Mouse (Mus musculus) neural tube, embryonic 11.5 days (tissue): ENCODE measurements around the gene AF067061. TPM values are rescaled to one million over a fixed set of nuclear protein-coding genes. Genes with fewer than 3 reads are reported as not detected.
"Not testable (repeated sequence)": the region's sequence is repeated elsewhere in the genome, so short reads cannot be mapped to it uniquely, and the experiment has no call there.

Source experiments
- ATAC-seq: fragments of 200-750 bp; cut with Nextera tagmentation; 2 replicates; pipeline ENCODE4 v1.8.0; 2017; ENCODE audit warnings: moderate number of reproducible peaks, mild to moderate bottlenecking, moderate TSS enrichment, moderate library complexity; ENCODE audit not compliant: insufficient read depth, low FRiP score, low TSS enrichment
- DNase-seq: peaks from one replicate; pipeline ENCODE4 v3.0.0-alpha.2; 2015; ENCODE audit warnings: low spot score
- H3K27ac ChIP-seq: fragments of 300-500 bp; sonication (generic); 2 replicates; pipeline ENCODE4 v1.5.1; 2014; ENCODE audit warnings: low read depth, mild to moderate bottlenecking, low read length
- H3K27me3 ChIP-seq: fragments of 300-500 bp; sonication (generic); 2 replicates; pipeline ENCODE4 v1.6.1; 2014; ENCODE audit warnings: mild to moderate bottlenecking, low read length, mixed read lengths; ENCODE audit not compliant: control insufficient read depth, insufficient read depth
- H3K36me3 ChIP-seq: fragments of 300-500 bp; sonication (generic); 2 replicates; pipeline ENCODE4 v1.6.1; 2014; ENCODE audit warnings: mild to moderate bottlenecking, low read length, moderate library complexity, mixed read lengths; ENCODE audit not compliant: control insufficient read depth, insufficient read depth
- H3K4me1 ChIP-seq: fragments of 300-500 bp; sonication (generic); 2 replicates; pipeline ENCODE4 v1.6.1; 2014; ENCODE audit warnings: low read length, mixed read lengths; ENCODE audit not compliant: control insufficient read depth, insufficient read depth
- H3K4me2 ChIP-seq: fragments of 300-500 bp; sonication (generic); 2 replicates; pipeline ENCODE4 v1.6.1; 2014; ENCODE audit warnings: low read depth, mild to moderate bottlenecking, moderate library complexity
- H3K4me3 ChIP-seq: fragments of 300-500 bp; sonication (generic); 2 replicates; pipeline ENCODE4 v1.5.1; 2014; ENCODE audit warnings: low read depth, low read length
- H3K9ac ChIP-seq: fragments of 300-500 bp; sonication (generic); 2 replicates; pipeline ENCODE4 v1.6.1; 2014; ENCODE audit warnings: mild to moderate bottlenecking, low read length
- H3K9me3 ChIP-seq: fragments of 300-500 bp; sonication (generic); 2 replicates; pipeline ENCODE4 v1.6.1; 2016; ENCODE audit warnings: low read length; ENCODE audit not compliant: control insufficient read depth
- WGBS: fragments of 180-500 bp; shearing (Covaris S2); extraction: QIAGEN DNeasy Blood & Tissue Kit; methylation state at CpG from one replicate; pipeline ENCODE4 v1.1.7; 2014; 5-methylcytosine and 5-hydroxymethylcytosine counted together
- polyA plus RNA-seq: library from polyadenylated mRNA; unstranded; fragments of >200 nt; fragmentation: Nextera tagmentation; extraction: Ambion mirVana; gene quantifications from 2 replicates; pipeline ENCODE4 v1.2.1, GENCODE M21; 2014

The AF067061 gene
- polyA plus RNA-seq, 1 experiment from 2014 or later = not detected

DNA sequence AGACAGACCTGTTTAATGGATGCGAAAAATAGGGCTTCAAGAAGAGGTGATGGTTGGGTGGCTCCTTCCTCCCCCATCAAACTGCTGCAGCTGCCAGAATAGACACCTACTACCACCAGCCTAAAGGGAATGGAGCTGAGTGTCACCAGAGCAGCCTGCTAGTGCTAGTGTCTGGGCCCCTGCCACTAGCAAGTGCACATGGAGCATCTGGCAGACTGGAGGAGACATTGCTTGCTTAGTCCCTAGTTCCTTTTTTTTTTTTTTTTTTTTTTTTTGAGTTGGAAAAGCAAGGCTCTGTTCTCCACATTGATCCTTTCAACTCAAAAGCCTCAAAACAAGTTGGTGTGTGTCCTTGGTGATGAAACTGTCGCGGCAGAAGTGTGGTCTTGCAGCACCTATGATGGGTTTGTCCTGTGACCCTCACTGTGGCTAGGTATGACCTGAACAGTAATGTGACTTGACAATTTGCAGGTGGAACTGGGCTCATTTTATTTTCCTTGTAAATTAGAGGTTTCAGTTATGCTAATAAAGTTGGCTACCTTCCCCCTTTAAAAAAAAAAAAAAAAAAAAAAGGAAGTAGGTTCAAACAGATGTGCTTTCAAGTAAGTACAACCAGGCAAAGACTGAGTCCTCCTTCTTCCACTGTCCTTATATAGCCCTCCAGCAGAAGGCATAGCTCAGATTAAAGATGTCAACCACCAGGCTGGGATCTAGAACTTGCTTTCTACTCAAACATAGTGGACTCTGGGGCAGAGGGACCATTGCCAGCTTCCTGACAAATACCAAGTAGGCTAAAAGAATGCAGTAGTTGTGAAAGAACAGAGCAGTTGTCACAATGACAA lies 3.9 kb upstream of the AF067061 start:
- not testable (repeated sequence) for ATAC-seq, H3K9me3 ChIP-seq, H3K27me3 ChIP-seq, H3K36me3 ChIP-seq, H3K27ac ChIP-seq, H3K4me2 ChIP-seq, DNase-seq, H3K4me3 ChIP-seq, H3K4me1 ChIP-seq, H3K9ac ChIP-seq
- WGBS = 87% methylated on average over 3 of the region's 3 CpGs

DNA sequence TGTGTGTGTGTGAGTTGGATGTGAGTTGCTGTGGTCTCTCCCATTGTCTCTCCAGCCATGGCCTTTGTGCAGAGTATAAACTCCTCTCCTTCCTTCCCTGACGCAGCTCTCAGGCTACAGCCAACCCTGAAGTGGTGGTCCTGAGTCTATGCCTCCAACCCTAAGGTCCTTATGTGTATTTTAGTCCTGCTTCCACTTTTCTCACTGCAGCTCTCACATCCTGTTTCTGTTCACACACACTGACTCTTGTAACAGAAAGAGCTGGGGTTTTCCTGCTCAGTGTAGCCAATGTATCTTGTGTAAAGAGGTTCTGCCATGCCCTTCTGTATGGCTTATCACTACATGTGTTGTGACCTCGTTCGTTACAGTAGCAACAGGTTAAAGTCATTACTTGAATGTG lies 3.2 kb upstream of the AF067061 start:
- H3K9ac ChIP-seq, H3K27me3 ChIP-seq, DNase-seq, H3K27ac ChIP-seq, ATAC-seq, H3K4me3 ChIP-seq, H3K4me2 ChIP-seq, H3K9me3 ChIP-seq, H3K4me1 ChIP-seq, H3K36me3 ChIP-seq: not testable (repeated sequence)
- WGBS = 76% methylated on average over 3 of the region's 3 CpGs

GRCm38 (mm10) chr13:120277837-120278236 lies 14.9 kb downstream of the AF067061 start:
- not testable (repeated sequence) for H3K36me3 ChIP-seq, H3K4me3 ChIP-seq, DNase-seq, H3K4me1 ChIP-seq, ATAC-seq, H3K27ac ChIP-seq, H3K27me3 ChIP-seq, H3K9ac ChIP-seq, H3K4me2 ChIP-seq, H3K9me3 ChIP-seq
- WGBS = 27% methylated on average over 2 of the region's 2 CpGs

GRCm38 (mm10) chr13:120278784-120279183 lies 15.9 kb downstream of the AF067061 start:
- no peak for ATAC-seq
- 91% methylated on average over 9 of the region's 9 CpGs for WGBS
- no peaks in the 10 kb centered on the region for H3K36me3 ChIP-seq
- H3K27me3 ChIP-seq = no peaks in the 10 kb centered on the region
- H3K4me1 ChIP-seq = no peaks in the 10 kb centered on the region
- H3K9ac ChIP-seq = no peak overlapping the region
- no peak overlapping the region for H3K27ac ChIP-seq
- no peak overlapping the region for H3K4me3 ChIP-seq
- no peaks in the 10 kb centered on the region for H3K9me3 ChIP-seq
- H3K4me2 ChIP-seq = no peak overlapping the region
- no peak for DNase-seq

DNA sequence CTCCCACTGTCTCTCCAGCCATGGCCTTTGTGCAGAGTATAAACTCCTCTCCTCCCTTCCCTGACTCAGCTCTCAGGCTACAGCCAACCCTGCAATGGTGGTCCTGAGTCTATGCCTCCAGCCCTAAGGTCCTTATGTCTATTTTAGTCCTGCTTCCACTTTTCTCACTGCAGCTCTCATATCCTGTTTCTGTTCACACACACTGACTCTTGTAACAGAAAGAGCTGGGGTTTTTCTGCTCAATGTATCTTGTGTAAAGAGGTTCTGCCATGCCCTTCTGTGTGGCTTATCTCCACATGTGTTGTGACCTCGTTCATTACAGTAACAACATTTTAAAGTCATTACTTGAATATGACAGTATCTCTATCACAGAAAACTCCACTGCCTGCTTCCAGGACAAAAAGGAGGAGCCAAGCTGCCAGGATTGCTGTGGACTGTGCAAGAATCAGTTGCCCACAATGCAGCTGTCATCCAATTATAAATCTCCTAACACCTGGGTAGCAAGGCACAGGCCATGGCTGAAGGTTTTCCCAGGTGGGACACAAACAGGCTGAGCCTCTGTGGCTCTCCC lies 36.5 kb downstream of the AF067061 start:
- no peaks in the 10 kb centered on the region for H3K9me3 ChIP-seq
- no peak overlapping the region for H3K4me2 ChIP-seq
- no peak overlapping the region for H3K27ac ChIP-seq
- H3K36me3 ChIP-seq = no peaks in the 10 kb centered on the region
- H3K27me3 ChIP-seq = no peaks in the 10 kb centered on the region
- 71% methylated on average over 1 of the region's 1 CpGs for WGBS
- no peak for ATAC-seq
- no peak for DNase-seq
- H3K9ac ChIP-seq = no peak overlapping the region
- no peak overlapping the region for H3K4me3 ChIP-seq
- H3K4me1 ChIP-seq = no peaks in the 10 kb centered on the region

GRCm38 (mm10) chr13:120299991-120300442 lies 37.1 kb downstream of the AF067061 start, which contains the start of gene BC147527:
Gene BC147527 (plus strand): TSS chr13:120300392.
- ATAC-seq = no peak
- no peak for DNase-seq
- Histone ChIP-seq H3K27me3 (no peaks in the 10 kb centered on the region), H3K4me2 (no peak within 1 kb of the TSS), H3K4me3 (no peak within 1 kb of the TSS), H3K4me1 (no peaks in the 10 kb centered on the region), H3K36me3 (no peaks in the 10 kb centered on the region), H3K9me3 (no peaks in the 10 kb centered on the region), H3K27ac (no peak within 1 kb of the TSS), H3K9ac (no peak within 1 kb of the TSS)
- WGBS = 61% methylated on average over 2 of the region's 2 CpGs

DNA sequence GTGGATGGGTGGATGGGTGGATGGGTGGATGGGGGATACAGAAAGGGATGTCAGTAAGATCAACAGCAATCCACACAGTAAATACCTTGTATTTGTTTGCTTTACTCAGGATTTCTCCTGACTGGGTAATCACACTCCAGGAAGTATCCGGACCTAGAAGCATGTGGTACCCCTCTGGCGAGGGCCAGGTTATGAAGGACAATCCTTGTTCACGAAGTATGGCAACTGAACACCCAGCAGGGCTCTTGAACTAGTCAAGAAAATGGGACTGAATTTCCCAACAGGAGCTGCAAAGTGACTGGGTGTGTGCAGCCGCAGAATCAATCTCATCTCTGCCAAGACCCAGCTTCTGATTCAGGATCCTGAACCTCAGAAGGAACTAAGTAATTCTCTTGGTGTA lies 37.9 kb downstream of the AF067061 start:
- no peaks in the 10 kb centered on the region for H3K36me3 ChIP-seq
- no peaks in the 10 kb centered on the region for H3K27me3 ChIP-seq
- H3K9me3 ChIP-seq = no peaks in the 10 kb centered on the region
- no peak overlapping the region for H3K27ac ChIP-seq
- H3K4me3 ChIP-seq = no peak overlapping the region
- H3K4me1 ChIP-seq = no peaks in the 10 kb centered on the region
- H3K9ac ChIP-seq = no peak overlapping the region
- H3K4me2 ChIP-seq = no peak overlapping the region
- WGBS = 85% methylated on average over 4 of the region's 4 CpGs
- ATAC-seq (no peak), DNase-seq (no peak)

DNA sequence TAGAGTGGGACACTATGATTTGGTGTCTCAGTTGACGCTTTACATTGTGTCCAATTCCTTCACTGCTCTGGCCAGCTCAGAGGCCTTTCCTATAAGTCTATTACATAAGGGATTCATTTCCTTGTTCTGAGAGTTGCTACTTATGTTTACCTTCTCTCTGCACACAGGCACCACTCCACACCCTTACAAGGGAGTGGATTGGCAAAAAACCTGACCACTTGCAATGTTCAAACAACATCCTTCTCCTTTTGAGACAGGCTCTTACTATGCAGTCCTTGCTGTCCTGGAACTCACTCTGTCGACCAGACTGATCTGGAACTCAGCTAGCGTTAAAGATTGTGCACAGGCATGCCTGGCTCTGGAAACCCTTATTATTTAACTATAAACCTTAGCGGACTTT lies 47.8 kb downstream of the AF067061 start:
- H3K36me3 ChIP-seq = no peaks in the 10 kb centered on the region
- DNase-seq (no peak), ATAC-seq (no peak)
- H3K9me3 ChIP-seq = no peaks in the 10 kb centered on the region
- H3K4me3 ChIP-seq = no peak overlapping the region
- 78% methylated on average over 4 of the region's 4 CpGs for WGBS
- no peak overlapping the region for H3K9ac ChIP-seq
- no peak overlapping the region for H3K27ac ChIP-seq
- no peaks in the 10 kb centered on the region for H3K4me1 ChIP-seq
- no peak overlapping the region for H3K4me2 ChIP-seq
- H3K27me3 ChIP-seq = no peaks in the 10 kb centered on the region

DNA sequence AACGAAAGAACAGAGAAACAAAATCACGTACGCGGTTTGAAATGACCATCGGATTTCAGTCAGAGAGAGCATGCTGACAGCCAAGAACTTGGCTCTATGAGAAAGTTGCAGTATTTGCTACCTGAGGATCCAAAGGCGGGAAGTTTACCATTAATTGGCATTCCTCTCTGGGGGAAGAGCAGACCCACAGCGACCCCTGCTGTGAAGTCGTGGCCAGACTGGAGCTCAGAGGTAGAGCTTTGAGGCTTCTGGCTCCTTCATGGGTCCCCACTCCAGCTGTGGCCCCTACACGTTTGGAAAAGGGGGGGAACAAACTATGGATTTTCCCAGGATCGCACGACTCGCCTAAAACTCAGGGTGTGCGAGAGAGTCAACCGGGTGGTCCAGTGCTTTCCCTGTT lies 50.7 kb downstream of the AF067061 start:
- H3K4me2 ChIP-seq = no peak overlapping the region
- no peak for ATAC-seq

More for the DNA sequence above, 50.7 kb downstream of the AF067061 start:
- no peaks in the 10 kb centered on the region for H3K9me3 ChIP-seq
- no peak overlapping the region for H3K9ac ChIP-seq
- H3K27ac ChIP-seq = no peak overlapping the region
- WGBS = 38% methylated on average over 14 of the region's 14 CpGs
- H3K27me3 ChIP-seq = no peaks in the 10 kb centered on the region
- DNase-seq = peak; percentile 18
- H3K36me3 ChIP-seq = no peaks in the 10 kb centered on the region
- H3K4me3 ChIP-seq = no peak overlapping the region
- no peaks in the 10 kb centered on the region for H3K4me1 ChIP-seq
